Mouse (Mus musculus) liver, embryonic 11.5 days (tissue): ENCODE results near the gene Havcr1. TPM values are rescaled to one million over a fixed set of nuclear protein-coding genes. Genes with fewer than 3 reads are reported as not detected.
A peak's percentile ranks its signal among the peaks of the same experiment; 100 is the strongest.
"Not testable (repeated sequence)": the region's sequence is repeated elsewhere in the genome, so short reads cannot be mapped to it uniquely, and the experiment has no call there.

ENCODE experiments used
- ATAC-seq: fragments of 200-750 bp; cut with Nextera tagmentation; replicated peaks from 2 replicates; pipeline ENCODE4 v1.8.0; 2017; ENCODE audit warnings: moderate number of reproducible peaks, mild to moderate bottlenecking, moderate TSS enrichment, moderate library complexity; ENCODE audit not compliant: low FRiP score
- DNase-seq: peaks from one replicate; pipeline ENCODE4 v3.0.0-alpha.2; 2017; ENCODE audit warnings: low spot score
- H3K27ac ChIP-seq: fragments of 300-500 bp; sonication (generic); 2 replicates; pipeline ENCODE4 v1.5.1; 2014; ENCODE audit warnings: mild to moderate bottlenecking, low read depth, low read length, control low read depth
- H3K27me3 ChIP-seq: fragments of 300-500 bp; sonication (generic); replicated peaks from 2 replicates; pipeline ENCODE4 v1.6.1; 2014; ENCODE audit warnings: low read length, mixed read lengths; ENCODE audit not compliant: control insufficient read depth, insufficient read depth
- H3K36me3 ChIP-seq: fragments of 300-500 bp; sonication (generic); 2 replicates; pipeline ENCODE4 v1.6.1; 2014; ENCODE audit warnings: mild to moderate bottlenecking, low read length, moderate library complexity, mixed read lengths; ENCODE audit not compliant: control insufficient read depth, insufficient read depth
- H3K4me1 ChIP-seq: fragments of 300-500 bp; sonication (generic); replicated peaks from 2 replicates; pipeline ENCODE4 v1.6.1; 2014; ENCODE audit warnings: low read length, mixed read lengths; ENCODE audit not compliant: control insufficient read depth, insufficient read depth
- H3K4me2 ChIP-seq: fragments of 300-500 bp; sonication (generic); 2 replicates; pipeline ENCODE4 v1.6.1; 2014; ENCODE audit warnings: mild to moderate bottlenecking, control low read depth, moderate library complexity
- H3K4me3 ChIP-seq: fragments of 300-500 bp; sonication (generic); 2 replicates; pipeline ENCODE4 v1.5.1; 2014; ENCODE audit warnings: low read depth, low read length, control low read depth
- H3K9ac ChIP-seq: fragments of 300-500 bp; sonication (generic); 2 replicates; pipeline ENCODE4 v1.6.1; 2014; ENCODE audit warnings: low read depth, low read length, control low read depth
- H3K9me3 ChIP-seq: fragments of 300-500 bp; sonication (generic); 2 replicates; pipeline ENCODE4 v1.6.1; 2016; ENCODE audit warnings: low read length, inconsistent platforms, mixed read lengths; ENCODE audit not compliant: control insufficient read depth
- WGBS: fragments of 180-500 bp; shearing (Covaris S2); extraction: QIAGEN DNeasy Blood & Tissue Kit; methylation state at CpG from one replicate; pipeline ENCODE4 v1.1.7; 2014; 5-methylcytosine and 5-hydroxymethylcytosine counted together
- polyA plus RNA-seq: library from polyadenylated mRNA; unstranded; fragments of >200 nt; fragmentation: Nextera tagmentation; extraction: Ambion mirVana; gene quantifications from 2 replicates; pipeline ENCODE4 v1.2.1, GENCODE M21; 2014

Gene Havcr1
- polyA plus RNA-seq, 1 experiment from 2014 or later, result 0.22 TPM

DNA sequence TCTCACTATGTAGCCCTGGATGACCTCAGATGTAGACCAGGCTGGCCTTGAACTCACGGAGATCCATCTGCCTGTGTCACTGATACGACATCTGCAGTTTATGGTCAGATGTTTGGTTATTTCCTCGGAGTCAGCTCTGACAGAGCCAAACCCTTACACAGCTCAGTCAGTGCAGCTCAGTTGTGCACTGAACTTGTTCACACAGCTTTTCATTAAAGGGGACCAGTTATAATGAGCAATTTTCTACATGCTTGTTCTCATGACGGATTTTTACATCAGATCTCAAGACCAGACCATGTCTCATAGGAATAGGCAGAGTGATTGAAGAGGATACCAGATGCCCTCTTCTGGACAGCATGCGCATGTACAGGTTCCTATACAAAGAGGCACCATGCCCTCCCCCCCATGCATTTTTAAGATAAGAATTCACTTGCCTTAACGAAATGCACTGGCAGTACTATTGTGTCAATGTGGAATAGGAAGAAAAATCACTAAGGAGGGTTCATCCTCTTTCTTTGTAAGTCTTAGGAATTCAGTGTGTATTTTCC lies 1.6 kb upstream of the Havcr1 start:
- Histone ChIP-seq H3K36me3 (no peaks in the 10 kb centered on the region), H3K4me2 (no peak overlapping the region), H3K9me3 (no peaks in the 10 kb centered on the region), H3K27ac (no peak overlapping the region), H3K27me3 (no peaks in the 10 kb centered on the region), H3K9ac (no peak overlapping the region), H3K4me1 (no peaks in the 10 kb centered on the region), H3K4me3 (no peak overlapping the region)
- DNase-seq (no peak), ATAC-seq (peak; percentile 51)
- 55% methylated on average over 6 of the region's 6 CpGs for WGBS

DNA sequence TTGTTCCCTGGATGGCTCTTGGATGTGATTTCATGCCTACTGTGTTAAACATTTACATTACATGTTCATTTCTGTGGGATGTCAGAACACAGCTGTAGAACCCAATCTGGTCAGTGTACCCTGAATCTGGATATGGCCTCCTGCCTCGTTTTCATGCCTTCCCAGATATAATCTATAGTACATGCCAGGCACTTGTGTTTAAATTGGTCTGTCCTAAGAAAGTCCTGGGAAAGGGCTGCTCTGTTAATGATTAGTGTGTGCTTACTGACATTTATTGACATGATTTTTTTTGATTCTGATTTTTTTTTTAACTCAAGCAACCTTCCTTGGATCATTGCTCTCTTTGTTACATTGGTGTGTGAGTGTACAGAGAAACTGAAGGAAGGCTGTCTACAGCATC lies 263 bp upstream of the Havcr1 start:
- Histone ChIP-seq H3K4me1 (no peaks in the 10 kb centered on the region), H3K4me3 (no peak overlapping the region), H3K9me3 (no peaks in the 10 kb centered on the region), H3K9ac (no peak overlapping the region), H3K4me2 (no peak overlapping the region), H3K36me3 (no peaks in the 10 kb centered on the region), H3K27ac (no peak overlapping the region), H3K27me3 (no peaks in the 10 kb centered on the region)
- no peak for ATAC-seq
- WGBS, result 38% methylated on average over 1 of the region's 1 CpGs
- DNase-seq, result no peak

DNA sequence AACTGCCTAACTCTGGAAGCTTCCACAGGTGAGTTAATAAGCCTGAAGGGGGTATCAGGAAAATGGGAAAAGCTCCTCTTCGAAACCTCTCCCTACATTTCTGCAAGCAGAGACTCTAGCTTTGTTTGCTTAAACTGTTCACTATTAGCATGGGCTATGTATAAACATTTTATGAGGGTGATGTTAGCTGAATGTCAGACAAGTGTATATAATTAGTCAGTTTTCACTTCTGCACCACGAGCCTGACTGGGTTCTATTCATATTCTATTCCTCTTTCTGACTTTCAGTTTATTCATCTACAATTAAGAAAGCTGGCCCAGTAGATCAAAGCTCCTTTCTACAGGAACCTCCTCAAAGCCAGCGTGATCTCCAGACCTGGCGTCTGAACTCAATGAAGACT lies 4.6 kb downstream of the Havcr1 start:
- ATAC-seq, result no peak
- H3K27ac ChIP-seq, result no peak overlapping the region
- H3K4me3 ChIP-seq, result no peak overlapping the region
- no peak for DNase-seq
- WGBS, result 79% methylated on average over 4 of the region's 4 CpGs
- H3K27me3 ChIP-seq, result no peaks in the 10 kb centered on the region
- no peaks in the 10 kb centered on the region for H3K4me1 ChIP-seq
- no peak overlapping the region for H3K4me2 ChIP-seq
- no peaks in the 10 kb centered on the region for H3K36me3 ChIP-seq
- no peaks in the 10 kb centered on the region for H3K9me3 ChIP-seq
- no peak overlapping the region for H3K9ac ChIP-seq

DNA sequence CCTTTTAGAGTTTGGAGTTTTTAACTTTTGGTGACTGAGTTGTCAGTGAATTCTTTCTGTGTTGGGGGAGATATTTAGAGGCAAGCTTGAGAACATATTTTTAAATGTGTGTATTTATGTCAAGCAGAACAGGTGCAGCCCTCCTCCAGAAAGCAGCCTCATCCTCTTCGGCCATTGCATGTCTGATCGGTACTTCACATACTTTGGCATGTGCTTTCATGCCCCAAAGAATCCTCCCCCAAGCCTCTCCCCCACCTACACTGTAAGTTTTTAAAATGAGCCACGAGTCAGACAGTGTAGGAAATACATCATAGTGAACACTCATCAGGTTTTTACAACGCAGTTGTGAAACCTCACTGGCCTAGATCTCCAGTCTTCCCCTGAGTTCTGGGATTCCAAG lies 6.0 kb downstream of the Havcr1 start:
- ATAC-seq (no peak), DNase-seq (no peak)
- no peak overlapping the region for H3K4me3 ChIP-seq
- H3K9ac ChIP-seq, result no peak overlapping the region
- H3K27ac ChIP-seq, result no peak overlapping the region
- H3K4me1 ChIP-seq, result no peaks in the 10 kb centered on the region
- 85% methylated on average over 4 of the region's 4 CpGs for WGBS
- H3K27me3 ChIP-seq, result no peaks in the 10 kb centered on the region
- no peak overlapping the region for H3K4me2 ChIP-seq
- no peaks in the 10 kb centered on the region for H3K36me3 ChIP-seq
- H3K9me3 ChIP-seq, result no peaks in the 10 kb centered on the region

DNA sequence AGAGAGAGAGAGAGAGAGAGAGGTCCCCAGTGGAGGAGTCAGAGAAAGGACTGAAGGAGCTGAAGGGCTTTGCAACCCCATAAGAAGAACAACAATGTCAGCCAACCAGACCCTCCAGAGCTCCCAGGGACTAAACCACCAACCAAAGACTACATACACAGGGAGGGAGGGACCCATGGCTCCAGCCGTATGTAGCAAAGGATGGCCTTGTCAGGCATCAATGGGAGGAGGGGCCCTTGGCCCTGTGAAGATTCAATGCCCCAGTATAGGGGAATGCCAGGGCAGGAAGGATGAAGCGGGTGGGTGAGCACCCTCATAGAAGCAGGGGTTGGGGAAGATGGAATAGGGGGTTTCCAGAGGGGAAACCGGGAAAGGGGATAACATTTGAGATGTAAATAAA lies 6.8 kb downstream of the Havcr1 start:
- Histone ChIP-seq H3K9ac (no peak overlapping the region), H3K4me2 (no peak overlapping the region), H3K27me3 (no peaks in the 10 kb centered on the region), H3K4me3 (no peak overlapping the region), H3K36me3 (no peaks in the 10 kb centered on the region), H3K27ac (no peak overlapping the region), H3K4me1 (no peaks in the 10 kb centered on the region), H3K9me3 (no peaks in the 10 kb centered on the region)
- 74% methylated on average over 3 of the region's 3 CpGs for WGBS
- DNase-seq (no peak), ATAC-seq (no peak)

DNA sequence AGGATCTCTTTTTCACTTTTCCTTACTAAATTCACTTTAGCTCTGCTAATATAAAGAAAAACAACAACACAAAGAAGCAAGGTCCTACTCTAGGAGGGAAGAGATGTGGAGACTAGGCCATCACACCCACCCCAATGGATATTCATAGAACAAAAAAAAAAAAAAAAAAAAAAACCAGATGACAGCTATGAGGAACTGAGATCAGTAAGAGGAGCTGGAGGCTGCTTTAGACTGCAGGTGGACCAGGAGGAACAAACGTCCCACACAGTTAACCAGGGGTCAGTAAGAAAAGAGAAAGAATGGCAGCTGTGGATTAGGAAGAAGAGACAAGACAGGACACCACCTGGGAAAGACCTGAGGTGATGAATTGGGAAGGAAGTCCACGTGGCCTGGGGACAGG lies 13.1 kb downstream of the Havcr1 start:
- ATAC-seq (no peak), DNase-seq (no peak)
- no peak overlapping the region for H3K9ac ChIP-seq
- H3K9me3 ChIP-seq, result no peaks in the 10 kb centered on the region
- 52% methylated on average over 2 of the region's 2 CpGs for WGBS
- no peak overlapping the region for H3K27ac ChIP-seq
- H3K4me3 ChIP-seq, result no peak overlapping the region
- H3K4me2 ChIP-seq, result no peak overlapping the region
- H3K4me1 ChIP-seq, result no peaks in the 10 kb centered on the region
- no peaks in the 10 kb centered on the region for H3K36me3 ChIP-seq
- H3K27me3 ChIP-seq, result no peaks in the 10 kb centered on the region

DNA sequence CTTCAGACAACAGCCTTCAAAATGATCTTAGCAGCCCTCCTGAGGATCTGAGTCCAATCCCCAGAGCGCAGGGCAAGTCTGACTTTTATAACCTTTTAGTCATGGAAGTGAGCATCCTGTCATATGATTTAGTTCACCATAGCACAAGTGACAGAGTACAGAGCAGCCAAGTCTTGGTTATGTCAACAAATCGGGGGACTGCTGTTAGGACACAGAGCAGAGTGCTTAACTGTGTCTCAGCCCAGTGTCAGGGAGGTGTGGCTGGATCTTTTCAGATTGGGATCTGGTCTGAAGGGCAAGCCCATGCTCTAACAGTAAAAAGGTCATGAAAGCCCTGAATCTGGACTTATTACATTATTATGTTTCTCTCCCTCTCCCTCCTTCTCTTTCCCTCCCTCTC lies 18.8 kb downstream of the Havcr1 start:
- no peaks in the 10 kb centered on the region for H3K9me3 ChIP-seq
- ATAC-seq, result no peak
- H3K27ac ChIP-seq, result no peak overlapping the region
- H3K36me3 ChIP-seq, result no peaks in the 10 kb centered on the region
- DNase-seq, result no peak
- H3K4me1 ChIP-seq, result no peaks in the 10 kb centered on the region
- no peak overlapping the region for H3K4me2 ChIP-seq
- 54% methylated on average over 2 of the region's 2 CpGs for WGBS
- H3K9ac ChIP-seq, result no peak overlapping the region
- H3K27me3 ChIP-seq, result no peaks in the 10 kb centered on the region
- H3K4me3 ChIP-seq, result no peak overlapping the region

DNA sequence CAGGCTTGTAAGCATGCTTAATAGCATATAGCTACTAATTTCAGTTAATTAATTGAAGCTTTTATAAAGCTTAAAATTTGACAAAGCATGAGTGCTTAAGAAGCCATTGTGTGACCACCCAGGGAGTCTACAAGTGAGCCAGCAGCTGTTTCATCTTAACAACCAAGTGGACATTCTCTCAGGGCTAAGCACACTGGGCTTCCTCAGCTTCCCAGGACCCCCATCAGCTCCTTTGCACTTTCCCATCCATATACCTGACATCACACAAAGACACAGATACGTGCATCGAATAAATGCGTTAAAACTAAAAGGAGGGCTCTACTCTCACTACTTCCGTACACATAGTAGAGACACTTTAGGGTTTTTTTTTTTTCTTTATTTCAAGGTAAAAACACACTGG lies 19.8 kb downstream of the Havcr1 start:
- no peak for ATAC-seq
- Histone ChIP-seq H3K4me1 (no peaks in the 10 kb centered on the region), H3K4me3 (no peak overlapping the region), H3K27ac (no peak overlapping the region), H3K4me2 (no peak overlapping the region), H3K36me3 (no peaks in the 10 kb centered on the region), H3K9ac (no peak overlapping the region), H3K9me3 (no peaks in the 10 kb centered on the region), H3K27me3 (no peaks in the 10 kb centered on the region)
- DNase-seq, result no peak
- 90% methylated on average over 4 of the region's 4 CpGs for WGBS

DNA sequence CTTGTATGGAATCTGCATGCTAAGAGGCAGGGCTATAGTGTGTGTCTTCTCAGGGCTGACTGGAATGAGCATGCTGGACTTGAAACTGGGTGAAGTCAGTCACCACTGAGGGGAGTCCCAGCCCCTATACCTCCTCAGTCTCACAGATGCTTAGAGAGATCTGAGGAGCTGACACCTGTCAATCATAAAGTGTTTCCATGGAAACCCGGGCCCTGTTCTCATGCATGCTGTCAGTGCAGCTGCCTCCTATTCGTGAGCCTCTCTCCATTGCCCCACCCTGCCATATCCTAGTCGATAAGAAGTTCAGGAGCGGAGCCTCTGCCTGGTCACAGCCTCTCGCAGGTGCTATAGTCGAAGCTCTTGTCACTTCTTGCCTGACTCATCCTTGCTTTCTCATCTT lies 20.8 kb downstream of the Havcr1 start:
- H3K9me3 ChIP-seq, H3K4me3 ChIP-seq, H3K27me3 ChIP-seq, H3K36me3 ChIP-seq, ATAC-seq, H3K27ac ChIP-seq, DNase-seq, H3K9ac ChIP-seq, H3K4me1 ChIP-seq, H3K4me2 ChIP-seq: not testable (repeated sequence)
- WGBS, result 82% methylated on average over 6 of the region's 6 CpGs
